Mouse (Mus musculus) fibroblast of lung, adult 2 months (primary cell): ENCODE measurements at regions not wholly inside any gene's neighbourhood (a gene's known extent, or its start where the extent isn't known, plus 50 kb on each side); places are given as distances from the start of the nearest gene placed in this dataset.

ENCODE experiments used
- DNase-seq: peaks from one replicate; pipeline ENCODE4 v3.0.0-alpha.2; 2011; ENCODE audit warnings: low read depth

- DNase-seq, result no peak
These were observed 604.4 kb upstream of the Nrp1 start for GRCm38 (mm10) chr8:127753793-127754565.

GRCm38 (mm10) chr8:127757396-127757795, 601.0 kb upstream of the Nrp1 start:
- no peak for DNase-seq

- no peak for DNase-seq
These were observed 598.5 kb upstream of the Nrp1 start for GRCm38 (mm10) chr8:127759906-127760305.

- DNase-seq, result no peak
These were observed 593.2 kb upstream of the Nrp1 start for GRCm38 (mm10) chr8:127765199-127765598.

GRCm38 (mm10) chr8:127768311-127768710, 590.1 kb upstream of the Nrp1 start:
- DNase-seq, result no peak

GRCm38 (mm10) chr8:127769651-127770050, 588.8 kb upstream of the Nrp1 start:
- DNase-seq, result no peak

GRCm38 (mm10) chr8:127771781-127772180, 586.6 kb upstream of the Nrp1 start:
- no peak for DNase-seq

GRCm38 (mm10) chr8:127772415-127772814, 586.0 kb upstream of the Nrp1 start:
- no peak for DNase-seq

- DNase-seq, result no peak
These were observed 585.5 kb upstream of the Nrp1 start for GRCm38 (mm10) chr8:127772917-127773316.

GRCm38 (mm10) chr8:127774642-127775041, 583.8 kb upstream of the Nrp1 start:
- DNase-seq, result no peak

- no peak for DNase-seq
These were observed 583.2 kb upstream of the Nrp1 start for GRCm38 (mm10) chr8:127775160-127775559.

GRCm38 (mm10) chr8:127775747-127776146, 582.7 kb upstream of the Nrp1 start:
- DNase-seq, result no peak

GRCm38 (mm10) chr8:127778352-127779020, 579.9 kb upstream of the Nrp1 start:
- DNase-seq, result no peak

- no peak for DNase-seq
These were observed 579.2 kb upstream of the Nrp1 start for GRCm38 (mm10) chr8:127779021-127779689.

- no peak for DNase-seq
These were observed 577.8 kb upstream of the Nrp1 start for GRCm38 (mm10) chr8:127780596-127780995.

- DNase-seq, result no peak
These were observed 577.4 kb upstream of the Nrp1 start for GRCm38 (mm10) chr8:127781011-127781410.

- no peak for DNase-seq
These were observed 565.8 kb upstream of the Nrp1 start for GRCm38 (mm10) chr8:127792611-127793010.

GRCm38 (mm10) chr8:127799849-127800471, 558.4 kb upstream of the Nrp1 start:
- DNase-seq, result no peak

GRCm38 (mm10) chr8:127802136-127802535, 556.3 kb upstream of the Nrp1 start:
- DNase-seq, result no peak

- DNase-seq, result no peak
These were observed 555.6 kb upstream of the Nrp1 start for GRCm38 (mm10) chr8:127802661-127803333.

- no peak for DNase-seq
These were observed 548.9 kb upstream of the Nrp1 start for GRCm38 (mm10) chr8:127809203-127810155.
